Mouse (Mus musculus) CD8-positive naive resting alpha-beta T cell, adult 2 months (primary cell): ENCODE results near the gene Dok5.

Experiments used
- DNase-seq, 2 experiments: peaks; one replicate each; pipeline ENCODE4 v3.0.0; 2022; ENCODE audit warnings: low read depth in 2 of 2, low spot score in 2 of 2

Gene Dok5

DNA sequence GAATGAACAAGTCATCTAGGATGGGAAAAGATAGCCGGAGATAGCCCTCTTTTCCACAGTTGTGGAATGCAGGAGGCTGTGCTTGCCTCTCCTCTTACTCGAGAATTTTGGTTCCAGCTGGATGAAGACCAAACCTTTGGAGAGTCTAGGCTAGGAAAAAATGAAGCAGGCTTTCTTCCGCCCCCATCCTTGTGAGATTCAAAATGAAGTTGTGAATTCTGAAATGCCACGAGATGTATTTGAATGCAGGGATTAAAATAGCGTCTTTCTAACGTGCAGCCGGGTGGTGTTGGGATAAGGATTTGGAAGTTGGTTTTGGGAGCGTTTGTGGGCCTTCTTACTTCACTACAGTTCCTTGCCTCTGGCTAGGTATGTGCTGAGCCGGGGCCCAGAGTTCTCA lies 6.8 kb downstream of the Dok5 start:
- no peak for DNase-seq

DNA sequence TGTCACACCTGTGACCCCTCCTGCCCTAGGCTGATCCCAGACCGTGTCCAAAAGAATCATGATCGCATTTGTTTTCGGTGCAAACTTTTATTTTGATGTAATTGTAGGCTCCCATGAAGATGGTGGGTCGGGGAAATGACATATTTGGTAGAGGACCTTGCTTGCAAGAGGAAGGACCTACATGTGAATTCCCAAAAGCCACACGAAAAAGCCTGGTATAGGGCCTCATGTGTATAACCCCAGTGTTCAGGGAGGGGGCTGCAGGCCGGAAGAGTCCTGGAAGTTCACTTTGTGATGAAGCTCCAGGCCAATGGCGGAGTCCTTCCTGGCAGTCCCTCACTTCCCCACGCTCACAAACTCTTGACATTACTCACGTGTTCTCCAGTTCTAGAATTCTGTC lies 7.3 kb downstream of the Dok5 start:
- DNase-seq, result no peak

DNA sequence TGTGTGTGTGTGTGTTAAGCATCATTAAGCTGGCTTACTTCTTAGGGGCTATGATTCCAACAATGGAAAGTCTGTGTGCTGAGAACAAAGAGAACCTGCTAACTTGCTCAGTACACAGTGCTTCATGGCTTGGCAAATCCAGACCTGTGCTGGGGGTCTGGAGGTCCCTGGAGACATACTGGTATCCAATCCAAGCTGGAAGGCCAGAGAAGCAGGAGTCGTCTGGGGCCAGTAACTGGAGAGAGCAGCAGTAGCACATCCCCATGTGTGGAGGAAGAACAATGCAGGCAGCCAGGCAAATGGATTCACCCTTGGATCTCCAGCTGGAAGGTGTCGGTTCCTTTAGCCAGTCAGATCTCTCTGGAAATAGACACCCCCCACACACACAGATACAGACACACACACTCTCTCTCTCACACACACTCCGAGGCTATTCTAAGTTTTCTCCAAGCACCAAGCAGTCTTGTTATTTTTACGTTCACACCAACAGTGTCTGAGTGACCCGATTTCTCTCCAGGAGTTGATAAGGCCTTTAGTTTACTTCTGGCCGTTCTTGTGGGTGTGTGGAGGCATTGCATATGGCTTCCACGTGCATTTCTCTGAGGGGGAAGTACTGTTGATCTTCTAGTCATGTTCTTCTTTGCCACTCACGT lies 8.2 kb downstream of the Dok5 start:
- DNase-seq, result no peak

DNA sequence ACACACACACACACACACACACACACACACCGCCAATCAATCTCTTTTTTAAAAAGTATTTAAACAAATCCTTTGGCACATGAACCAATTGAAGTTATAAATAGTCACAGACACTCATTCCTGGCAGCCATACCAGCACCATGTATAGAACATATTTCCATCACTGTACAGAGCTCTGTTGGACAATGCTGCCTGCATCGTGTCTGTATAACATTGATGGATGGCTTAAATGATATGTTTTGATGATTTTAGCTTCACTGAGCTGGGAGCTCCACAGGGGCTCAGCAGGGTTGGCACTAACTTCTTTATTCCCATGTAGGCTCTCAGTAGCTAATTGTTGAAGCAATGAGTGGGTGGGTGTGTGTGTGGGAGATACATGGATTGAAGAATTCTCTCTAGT lies 11.9 kb downstream of the Dok5 start:
- no peak for DNase-seq

DNA sequence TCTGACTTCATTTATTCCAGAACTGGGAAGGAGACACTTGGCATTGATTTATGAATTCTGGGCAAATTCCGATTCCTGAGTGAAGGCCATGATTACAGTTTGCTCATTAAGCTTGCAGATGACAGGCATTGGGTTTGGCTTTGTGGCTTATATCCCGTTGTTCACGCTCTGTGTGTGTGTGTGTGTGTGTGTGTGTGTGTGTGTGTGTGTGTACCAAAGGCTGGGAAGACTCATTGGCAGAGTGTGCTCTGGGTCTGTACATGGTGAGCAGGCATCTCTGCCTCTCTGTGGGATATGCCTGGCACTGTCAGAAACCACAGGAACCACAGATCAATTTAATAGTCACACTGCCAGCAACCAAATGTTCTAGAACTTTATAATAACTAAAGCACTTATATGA lies 17.3 kb downstream of the Dok5 start:
- DNase-seq, result no peak

DNA sequence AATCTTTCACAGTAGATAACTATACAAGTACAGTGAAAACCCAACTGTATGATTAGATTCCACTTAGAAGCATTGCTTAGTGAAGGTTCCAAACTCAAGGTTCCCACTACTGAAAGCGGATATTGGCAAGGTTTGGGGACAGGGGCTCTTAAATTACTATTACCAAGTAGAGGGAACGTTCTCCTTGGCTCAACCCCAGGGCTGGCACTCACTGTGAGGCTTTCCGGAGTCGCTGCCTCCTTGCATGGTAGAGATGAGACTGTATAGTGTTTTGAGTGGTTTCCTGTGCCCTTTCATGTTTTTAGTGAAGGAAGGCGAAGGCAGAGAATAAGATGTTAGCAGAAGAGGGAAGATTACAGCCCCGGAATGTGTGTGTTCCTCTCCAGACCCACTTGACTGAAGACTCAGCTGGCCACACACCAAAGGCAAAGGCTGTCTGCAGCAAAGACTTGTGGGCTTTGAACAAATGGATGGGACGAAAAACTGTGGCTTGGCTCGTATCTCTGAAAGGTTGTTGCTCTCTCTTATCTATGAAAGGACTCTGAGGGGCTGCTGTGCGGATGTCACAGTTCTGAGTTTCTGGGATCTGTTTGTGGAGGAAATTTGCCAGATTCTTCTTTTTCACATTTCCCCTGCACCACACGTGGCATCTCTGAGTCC lies 20.7 kb downstream of the Dok5 start:
- no peak for DNase-seq

DNA sequence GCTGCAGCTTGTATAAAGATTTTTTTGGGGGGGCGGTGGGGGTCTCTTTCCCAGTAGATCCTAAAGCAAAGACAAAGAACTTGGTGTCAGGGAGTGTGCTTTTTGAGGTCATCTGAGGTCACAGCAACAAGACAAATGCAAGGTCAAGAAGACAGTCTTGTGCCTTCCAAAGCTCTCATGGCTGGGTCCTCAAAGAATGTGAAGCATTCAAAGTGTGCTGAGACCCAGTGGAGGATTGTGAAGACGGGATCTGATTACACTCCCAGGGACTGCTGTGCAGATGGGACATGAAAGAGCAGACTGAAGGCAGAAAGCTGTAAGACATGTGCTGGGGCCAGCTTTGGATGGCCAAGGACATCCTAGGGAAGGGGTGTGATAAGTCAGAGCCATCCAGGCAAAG lies 24.2 kb downstream of the Dok5 start:
- DNase-seq, result no peak

DNA sequence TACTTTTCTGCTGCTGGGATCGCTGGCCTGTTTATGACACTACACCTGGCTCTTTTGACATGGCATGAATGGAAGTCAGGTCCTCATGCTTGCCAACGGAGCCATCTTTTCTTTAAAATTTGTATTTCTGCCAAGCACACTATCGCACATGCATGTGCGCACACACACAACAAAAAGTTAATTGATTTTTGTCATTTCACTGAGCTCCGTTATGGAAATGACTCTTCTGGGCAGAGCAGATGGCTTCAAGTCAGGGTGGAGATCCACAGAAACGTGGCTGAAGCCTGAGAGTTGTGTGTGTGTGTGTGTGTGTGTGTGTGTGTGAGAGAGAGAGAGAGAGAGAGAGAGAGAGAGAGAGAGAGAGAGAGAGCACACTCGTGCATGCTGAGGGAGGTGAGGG lies 25.1 kb downstream of the Dok5 start:
- DNase-seq, result no peak

DNA sequence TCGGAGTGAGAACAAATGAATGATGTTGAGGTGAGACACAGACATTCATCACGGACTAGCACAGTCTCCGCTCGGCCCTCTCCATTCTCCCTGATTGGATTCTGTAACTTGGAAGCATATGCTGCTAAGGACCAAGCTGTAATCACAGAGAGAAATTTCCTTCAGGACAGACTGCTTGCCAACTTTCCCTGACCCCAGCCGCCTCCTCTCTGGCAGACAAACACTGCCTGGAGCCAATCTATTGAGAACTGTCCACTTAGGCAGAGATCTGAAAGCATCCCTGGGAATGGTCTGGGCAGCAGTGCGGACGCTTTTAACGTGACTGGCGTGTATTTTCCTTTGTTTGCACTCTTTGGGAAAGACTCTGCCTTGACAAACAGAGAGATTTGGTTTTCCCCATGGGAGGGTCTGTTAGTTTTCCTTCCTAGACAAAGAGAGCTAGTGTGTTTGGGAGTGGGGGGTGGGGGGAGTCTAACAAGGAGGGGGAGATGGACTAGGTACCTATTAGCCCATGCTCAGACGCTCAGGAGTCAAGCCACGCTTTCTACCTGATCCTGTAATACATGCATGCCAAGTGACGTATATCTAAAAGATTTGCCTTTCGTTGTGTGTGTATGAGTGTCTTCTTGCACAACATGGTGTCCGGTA lies 25.7 kb downstream of the Dok5 start:
- no peak for DNase-seq

DNA sequence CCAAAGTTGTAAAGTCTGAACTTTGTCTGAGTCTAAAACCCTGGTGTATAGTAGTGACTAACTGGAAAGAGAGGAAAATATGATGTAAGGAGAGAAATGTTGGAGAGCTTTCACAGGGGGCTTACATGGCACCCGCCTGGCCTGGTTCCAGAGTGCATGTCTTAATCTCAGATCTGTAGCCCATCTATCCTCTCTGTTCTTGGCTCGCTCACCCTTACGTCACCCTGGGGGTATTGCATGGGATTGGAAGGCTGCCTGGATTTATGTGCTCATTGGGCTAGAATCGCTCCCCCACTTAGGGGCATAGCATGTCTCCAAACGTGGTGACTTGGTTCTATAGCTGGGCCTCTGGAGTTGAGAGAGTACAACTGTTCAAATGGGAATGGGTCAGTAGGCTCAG lies 26.6 kb downstream of the Dok5 start:
- DNase-seq, result no peak

DNA sequence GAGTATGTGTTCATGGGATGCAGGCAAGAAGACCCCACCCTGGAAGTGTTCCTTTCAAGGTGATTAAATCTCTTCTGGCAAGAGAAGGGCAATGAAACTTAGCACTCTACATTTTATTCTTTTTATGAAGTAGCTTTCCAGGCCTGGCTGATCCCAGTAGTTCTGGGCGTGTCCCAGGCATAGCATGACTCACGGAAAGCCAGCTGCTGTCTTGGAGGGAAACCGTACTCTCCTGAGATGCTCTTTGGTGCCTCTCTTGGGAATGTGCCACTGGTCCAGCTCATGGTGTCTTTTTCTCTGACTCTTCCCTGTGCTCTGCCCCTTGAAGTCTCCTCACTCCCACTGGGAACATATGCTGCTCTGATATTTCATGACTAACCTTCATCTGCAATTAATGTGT lies 33.1 kb downstream of the Dok5 start:
- no peak for DNase-seq

DNA sequence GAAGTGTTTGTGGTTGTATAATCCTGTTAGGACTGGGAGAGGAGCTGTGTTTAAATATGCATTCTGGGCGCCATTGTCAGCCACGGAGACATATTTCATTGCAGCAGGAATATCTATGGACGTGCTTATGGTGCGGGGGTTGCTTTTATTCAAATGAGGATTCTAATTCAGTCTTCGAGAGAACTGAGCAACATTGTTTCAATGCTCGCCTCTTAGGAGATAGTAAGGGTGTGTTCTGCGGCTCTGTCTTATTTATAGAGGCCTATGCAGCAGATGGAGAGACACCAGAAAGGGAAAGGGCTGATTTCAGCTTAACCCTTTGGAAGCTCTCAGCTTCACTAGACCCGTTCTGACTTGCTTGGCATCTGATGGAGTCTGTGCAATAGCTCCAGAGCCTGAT lies 35.6 kb downstream of the Dok5 start:
- no peak for DNase-seq

DNA sequence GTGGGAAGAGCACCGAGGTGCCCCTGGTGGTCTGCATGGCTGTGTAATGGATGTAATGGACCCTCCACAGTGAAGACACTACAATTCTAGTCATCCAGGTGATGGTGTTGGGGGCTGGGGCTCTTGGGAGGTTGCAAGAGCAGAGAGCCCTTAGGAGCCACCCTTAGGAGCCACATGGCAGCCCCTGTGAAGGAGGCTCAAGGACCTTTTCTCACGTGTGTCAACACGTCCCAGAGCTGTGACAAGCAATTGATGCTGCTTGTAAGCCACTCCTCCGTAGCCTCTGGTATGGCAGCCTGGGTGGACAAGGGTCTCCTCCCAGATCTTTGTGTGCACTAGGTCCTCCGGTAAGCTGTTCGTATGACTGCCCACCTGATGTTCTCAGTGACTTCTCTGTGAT lies 37.1 kb downstream of the Dok5 start:
- no peak for DNase-seq

DNA sequence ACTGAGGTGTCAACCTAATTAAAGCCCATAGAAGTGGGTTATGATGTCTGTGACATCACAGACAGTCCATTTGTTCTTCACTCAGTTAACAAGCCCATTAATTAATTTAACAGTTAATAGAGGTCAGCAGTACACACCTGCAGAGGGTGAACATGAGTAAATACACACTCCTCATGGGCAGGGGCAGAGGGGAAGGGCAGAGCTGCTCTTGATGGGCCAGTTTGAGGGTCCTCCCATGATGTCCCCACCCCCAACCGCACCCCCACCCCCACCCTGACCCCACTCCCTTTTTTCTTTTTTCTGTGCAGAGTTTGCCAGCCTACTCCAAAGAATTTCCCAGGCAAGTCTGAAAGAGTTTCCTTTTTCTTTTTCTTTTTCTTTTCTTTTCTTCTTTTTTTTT lies 39.9 kb downstream of the Dok5 start:
- no peak for DNase-seq

DNA sequence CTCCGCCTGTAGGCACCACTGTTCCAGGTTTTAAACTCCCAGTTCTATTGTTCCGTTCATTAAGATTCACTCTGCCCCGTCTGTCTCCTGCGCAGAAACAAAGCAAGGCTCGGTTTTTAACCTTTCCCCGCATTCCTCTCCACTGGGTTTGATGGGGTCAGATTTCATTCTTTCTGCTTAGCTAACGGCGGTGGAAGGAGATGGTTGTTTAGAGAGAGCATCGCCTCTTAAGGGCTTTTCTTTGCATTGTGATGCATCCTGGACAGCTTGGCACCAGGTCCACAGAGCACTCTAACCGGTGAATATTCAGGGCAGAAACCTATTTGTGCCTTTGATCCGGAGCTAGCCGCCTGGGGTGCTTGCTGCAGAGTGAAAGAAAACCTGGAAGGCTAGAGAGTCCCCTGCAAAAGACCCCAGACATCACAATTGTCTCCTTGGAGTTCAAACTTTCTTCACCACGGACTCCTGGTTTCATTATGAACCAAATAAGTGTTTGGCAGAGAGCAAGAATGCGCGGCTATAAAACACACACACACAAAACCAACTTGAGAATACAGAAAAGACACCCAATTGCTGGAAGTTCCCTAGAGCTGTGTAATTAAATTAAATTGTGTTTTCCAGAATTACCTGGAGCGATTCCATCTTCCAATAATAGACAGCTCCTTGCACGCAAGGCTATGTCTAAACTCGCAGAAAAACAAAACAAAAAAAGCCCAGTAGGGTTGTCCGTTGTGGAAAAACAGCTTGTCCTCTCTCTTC lies 40.7 kb downstream of the Dok5 start:
- DNase-seq, result no peak

DNA sequence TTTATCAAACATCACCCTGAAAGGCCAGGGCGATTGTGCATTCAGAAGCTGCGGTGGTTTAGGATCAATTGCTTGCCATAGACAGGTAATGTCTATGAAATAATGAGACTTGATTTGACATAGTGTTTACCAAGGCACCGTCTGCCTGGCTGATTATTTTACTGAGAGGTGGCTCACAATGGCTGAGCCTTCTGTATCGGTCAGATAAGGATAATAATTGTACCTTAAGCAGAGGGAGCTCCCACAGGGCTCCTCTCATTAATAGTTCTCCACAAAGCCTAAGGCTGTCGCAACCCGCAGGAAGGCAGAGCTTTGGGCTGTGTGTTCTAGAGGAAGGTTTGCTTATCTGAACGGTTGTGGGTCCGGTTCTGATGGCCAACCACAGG lies 41.3 kb downstream of the Dok5 start:
- no peak for DNase-seq

DNA sequence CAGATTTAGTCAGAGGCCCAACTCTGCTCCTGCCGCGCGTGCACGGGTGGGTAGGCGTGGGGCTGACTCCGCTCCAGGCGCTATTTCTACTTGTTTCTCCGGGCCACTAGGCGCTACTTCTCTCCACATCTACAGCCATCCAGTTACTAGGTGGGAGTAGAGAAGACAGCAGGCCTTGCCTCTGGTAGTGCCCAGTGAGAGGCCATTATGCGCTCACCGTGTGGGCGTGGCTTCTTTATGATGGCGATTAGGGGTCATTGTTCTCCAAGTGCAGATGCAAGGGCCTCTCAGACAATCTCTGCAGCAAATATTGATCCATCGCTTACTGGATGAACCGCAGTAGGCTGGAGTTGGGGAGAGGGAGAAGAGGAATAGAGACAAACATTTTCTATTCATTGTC lies 44.0 kb downstream of the Dok5 start:
- no peak for DNase-seq

DNA sequence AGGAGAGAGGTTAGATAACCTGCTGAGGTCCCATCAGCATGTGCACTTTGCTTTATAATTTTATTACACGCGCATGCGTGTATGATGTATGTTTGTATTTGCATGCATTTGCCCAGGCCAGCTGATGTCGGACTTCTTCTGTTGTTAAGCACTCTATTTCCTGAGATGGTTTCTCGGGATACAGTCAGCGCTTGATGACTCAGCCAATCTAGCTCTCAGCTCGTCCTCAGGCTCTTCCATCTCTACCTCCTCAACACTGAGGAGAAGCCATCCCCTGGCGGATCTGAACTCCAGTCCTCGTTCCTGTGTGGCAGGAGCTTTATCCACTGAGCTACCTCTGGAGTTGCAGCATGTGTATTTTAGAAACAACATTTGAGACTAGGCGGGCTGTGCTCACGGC lies 44.5 kb downstream of the Dok5 start:
- no peak for DNase-seq

DNA sequence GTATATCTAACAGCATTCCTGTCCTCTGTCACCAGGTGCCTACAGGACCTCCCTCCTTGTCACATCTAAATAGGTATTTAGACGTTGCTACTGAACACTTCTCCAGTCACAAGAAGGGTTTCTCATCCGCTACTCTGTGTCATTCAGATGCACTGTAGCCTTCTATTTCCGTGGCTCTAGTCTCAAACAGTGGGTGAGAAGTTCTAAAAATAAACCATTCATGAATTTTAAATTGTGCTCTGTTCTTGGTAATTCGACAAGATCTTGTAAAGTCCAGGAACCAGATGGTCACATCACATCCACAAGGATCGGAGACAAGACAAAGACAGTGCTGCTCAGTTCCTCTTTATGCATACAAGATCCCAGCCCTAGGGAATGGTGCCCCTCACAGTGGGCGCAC lies 46.0 kb downstream of the Dok5 start:
- DNase-seq, result no peak

DNA sequence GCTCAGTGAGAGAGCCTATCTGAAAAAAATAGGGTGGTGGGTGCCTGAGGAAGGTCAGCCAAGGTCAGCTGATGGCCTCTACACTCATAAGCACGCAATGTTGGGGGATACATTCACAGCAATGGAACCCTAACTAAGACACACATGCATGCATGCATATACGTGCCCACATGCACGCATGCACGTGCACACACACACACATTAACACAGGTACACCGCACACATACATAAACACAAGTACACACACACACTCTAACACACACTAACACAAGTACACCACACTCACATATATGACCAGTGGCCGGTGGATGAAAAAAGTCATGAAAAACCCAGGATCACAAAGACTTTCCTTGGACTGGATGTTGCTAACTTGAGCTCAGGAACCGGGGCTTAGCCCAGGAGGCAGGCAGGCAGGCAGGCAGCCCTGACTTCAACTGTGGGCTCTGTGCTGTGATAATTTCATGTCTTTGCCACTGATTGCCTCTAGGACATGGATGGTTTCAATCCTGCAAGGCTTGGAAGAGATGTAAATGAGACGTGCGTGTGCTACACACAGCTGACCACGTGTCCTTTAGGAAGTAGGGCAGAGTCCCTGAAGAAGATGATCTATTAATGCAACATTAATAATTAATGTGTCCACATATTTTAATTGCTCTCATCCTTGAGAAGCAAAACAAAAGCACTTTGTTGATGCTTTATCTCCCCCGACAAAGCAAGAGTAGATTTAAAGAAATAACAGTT lies 48.6 kb downstream of the Dok5 start:
- no peak for DNase-seq

DNA sequence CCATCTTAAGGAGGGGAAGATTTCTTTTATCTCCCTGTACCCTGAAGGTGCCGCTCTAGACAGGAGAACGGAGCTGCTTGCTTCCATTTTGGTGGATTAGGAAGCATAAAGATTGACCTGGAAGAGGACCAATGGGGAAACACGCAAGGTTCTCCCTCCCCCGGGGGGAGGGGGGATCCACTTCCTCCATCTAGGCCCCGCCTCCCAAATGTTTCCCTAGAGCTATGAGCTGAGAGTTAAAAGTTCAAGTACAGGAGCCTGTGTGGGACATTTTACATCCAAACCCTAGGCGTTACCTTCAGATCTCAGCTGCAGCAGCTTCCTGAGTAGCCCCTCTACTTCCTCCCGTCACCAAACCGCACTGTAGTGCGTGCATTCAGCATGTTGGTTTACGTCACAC lies 56.5 kb downstream of the Dok5 start:
- DNase-seq, result no peak
